Mouse (Mus musculus): ENCODE results near the gene Alg14.

Alg14 gene

DNA sequence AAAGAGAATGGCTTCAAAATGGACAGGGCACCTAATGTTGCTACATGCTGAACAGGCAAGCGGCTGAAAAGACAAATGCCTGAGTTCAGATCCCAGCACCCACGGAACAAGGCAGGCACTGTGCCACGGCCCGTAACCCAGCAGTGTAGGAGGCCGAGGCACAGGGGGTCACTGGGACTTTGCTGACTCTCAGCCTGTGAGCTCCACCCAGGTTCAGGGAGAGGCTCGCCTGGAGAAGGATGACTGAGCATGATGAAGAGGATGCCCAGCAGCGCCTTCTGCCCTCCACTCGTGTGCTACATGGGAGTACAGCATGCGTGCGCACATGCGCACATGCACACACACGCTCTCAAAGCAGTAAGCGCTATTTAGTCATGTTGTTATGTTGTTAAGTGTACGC, 11.9 kb upstream of the Alg14 start:
- no peak for DNase-seq (ENCODE audit: low read depth)

GRCm38 (mm10) chr3:121282998-121283397, 8.6 kb upstream of the Alg14 start, which contains the start of gene Tmem56:
TSS of gene Tmem56 (minus strand) at chr3:121283098.
- DNase-seq (ENCODE audit: low read depth), result no peak

GRCm38 (mm10) chr3:121285219-121285618, 6.4 kb upstream of the Alg14 start:
- no peak for DNase-seq (ENCODE audit: low read depth)

GRCm38 (mm10) chr3:121287151-121287550, 4.4 kb upstream of the Alg14 start:
- DNase-seq (ENCODE audit: low read depth), result no peak

DNA sequence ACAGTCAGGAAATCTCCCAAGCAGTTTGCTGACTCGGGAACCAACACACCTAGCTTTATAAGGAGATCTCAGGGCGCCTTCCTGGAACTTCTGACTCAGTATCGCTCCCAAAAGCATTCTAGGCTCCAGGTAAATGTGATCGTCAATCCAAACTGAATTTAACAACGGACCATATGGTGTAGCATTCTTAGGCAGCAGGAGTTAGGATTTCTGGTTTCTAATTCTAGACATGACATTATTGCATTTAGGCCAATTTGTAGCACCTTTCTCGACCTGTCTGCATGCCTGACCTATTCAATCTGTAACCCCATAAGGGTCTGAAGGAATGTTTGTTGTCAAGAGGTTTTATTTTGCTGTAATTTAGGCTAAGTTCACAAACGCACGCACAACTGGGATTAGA, 892 bp upstream of the Alg14 start:
- no peak for DNase-seq (ENCODE audit: low read depth)

- no peak for DNase-seq (ENCODE audit: low read depth)
These were observed 381 bp upstream of the Alg14 start for GRCm38 (mm10) chr3:121291225-121291559.

- DNase-seq (ENCODE audit: low read depth), result no peak
These were observed 2.6 kb downstream of the Alg14 start for GRCm38 (mm10) chr3:121294200-121294599.

GRCm38 (mm10) chr3:121306641-121307040, 15.1 kb downstream of the Alg14 start:
- DNase-seq (ENCODE audit: low read depth), result peak; percentile 45

DNA sequence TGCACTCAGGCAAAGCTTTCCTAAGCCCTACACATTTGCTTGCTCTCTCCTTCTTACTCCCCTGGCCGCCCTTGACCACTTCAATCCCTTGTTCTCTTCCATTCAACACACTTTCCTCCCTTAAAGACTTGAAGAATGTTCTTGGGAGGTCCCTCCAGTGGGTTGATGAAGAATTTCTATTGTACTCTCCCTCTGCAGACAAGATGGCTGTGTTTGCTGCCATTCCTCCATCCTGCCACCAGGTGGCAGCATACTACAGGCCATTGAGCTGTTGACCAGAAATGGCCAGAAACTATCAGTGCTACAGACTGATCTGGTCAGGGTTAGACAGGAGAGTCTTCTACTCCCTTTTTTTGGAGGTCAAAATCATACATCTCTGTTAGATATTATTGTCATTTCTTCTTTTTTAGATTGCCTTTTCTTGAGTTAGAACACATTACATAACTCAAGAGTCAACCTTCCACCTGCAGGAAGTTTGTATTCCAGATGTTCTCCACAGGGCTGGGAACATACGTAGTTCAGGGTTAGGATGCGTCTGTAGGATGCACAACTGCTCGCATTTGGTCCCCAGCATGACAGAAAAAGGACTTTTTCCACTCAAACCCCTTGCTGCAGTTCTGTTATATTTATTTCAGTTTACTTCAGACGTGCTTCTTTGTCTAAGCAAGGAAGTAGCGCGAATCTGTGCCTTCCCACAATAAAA, 16.1 kb downstream of the Alg14 start:
- DNase-seq (ENCODE audit: low read depth), result peak; percentile 84

DNA sequence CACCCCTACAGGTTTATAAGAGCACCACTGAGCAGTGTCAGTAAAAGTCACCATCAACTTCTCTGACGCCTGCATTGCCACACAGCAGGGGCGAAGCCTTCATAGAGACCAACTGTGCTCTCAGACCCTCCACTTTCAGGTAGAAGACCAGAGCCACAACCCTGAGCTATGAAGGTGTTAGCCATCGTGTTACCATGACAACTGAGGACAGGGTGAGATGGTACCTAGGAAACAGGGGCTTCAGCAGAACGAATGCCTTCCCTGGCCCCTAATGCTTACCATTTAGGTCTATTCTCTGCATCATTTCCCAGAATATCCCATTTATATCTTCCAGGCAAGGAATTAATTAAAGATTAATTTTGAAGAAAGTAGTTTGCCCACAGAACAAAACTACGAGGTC, 17.4 kb downstream of the Alg14 start:
- no peak for DNase-seq (ENCODE audit: low read depth)

- no peak for DNase-seq (ENCODE audit: low read depth)
These were observed 17.9 kb downstream of the Alg14 start for GRCm38 (mm10) chr3:121309429-121309828.

DNA sequence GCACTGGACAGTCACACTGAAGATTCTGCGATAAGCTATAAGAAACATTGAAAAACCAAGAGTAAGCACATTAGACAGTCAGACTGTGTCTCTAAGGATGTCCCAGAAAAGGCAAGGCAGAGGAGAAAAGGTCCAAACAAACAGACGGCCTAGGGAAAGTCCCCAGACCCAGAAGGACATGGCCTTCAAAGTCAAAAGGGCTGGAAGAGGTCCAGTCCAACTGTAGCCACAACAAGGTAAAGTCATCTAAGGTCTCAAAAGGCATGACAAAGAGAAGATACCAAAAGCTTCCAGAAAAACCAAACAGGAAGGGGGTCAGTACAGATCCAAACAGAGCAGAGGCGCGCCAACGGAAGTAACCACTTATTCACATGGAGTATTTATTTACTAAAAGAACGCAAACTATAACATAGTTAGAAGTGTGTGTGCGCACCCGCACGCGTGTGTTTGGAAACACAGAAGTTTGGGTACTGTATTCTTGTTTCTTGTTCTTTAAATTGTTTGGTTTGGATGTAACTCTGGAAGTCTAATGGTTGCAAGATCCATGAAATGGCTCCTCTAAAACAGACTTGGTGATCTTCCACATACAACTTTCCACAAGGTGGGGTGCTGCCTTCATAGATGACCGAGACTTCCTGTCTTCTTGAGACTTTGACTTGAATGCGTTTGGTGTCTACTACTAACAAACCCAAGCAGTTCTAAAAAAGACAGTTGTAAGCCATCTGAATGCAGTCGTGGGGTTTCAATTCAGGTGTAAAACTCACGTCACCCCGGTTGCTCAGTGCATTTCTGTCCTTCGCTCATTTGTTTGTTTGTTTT, 18.5 kb downstream of the Alg14 start:
- DNase-seq (ENCODE audit: low read depth), result peak; percentile 42

DNA sequence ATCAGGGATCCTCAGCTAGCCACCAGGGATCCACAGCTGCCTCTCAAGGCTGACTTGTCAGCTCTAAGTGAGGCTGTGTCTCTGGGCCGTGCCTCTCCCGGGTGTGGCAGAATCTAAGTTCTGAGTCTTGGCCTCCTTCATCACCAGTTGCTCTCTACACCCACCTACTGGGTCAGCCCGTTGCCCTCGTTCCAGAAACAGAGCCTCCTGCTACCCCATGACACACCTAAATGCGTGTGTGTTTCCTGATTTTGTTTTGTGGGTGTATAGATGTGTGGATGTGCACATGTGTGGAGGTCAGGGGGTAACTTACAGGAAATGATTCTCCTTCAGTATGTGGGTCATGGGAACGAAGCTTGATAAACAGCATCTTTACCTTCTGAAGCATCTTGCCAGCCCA, 20.9 kb downstream of the Alg14 start:
- DNase-seq (ENCODE audit: low read depth), result peak; percentile 51

GRCm38 (mm10) chr3:121312979-121313378, 21.4 kb downstream of the Alg14 start:
- no peak for DNase-seq (ENCODE audit: low read depth)

DNA sequence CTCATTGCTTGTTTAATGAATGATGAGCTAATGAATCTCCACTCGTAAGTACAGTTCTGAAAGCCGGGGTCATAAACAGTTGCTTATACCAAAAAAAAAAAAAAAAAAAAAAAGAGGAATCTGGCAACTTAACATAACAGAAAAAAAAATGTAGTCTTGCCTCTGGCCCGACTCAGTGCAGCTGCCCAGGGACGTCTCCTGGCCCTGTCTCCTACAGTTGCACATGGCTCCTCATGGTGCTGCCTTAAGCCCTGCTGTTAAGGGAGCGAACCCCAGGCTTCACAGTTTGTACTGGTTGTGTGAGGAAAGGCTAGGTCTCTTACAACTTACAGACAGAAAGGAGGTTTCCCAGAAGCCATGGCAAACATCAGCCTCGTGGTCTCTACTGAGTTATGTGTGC, 22.6 kb downstream of the Alg14 start:
- no peak for DNase-seq (ENCODE audit: low read depth)

- no peak for DNase-seq (ENCODE audit: low read depth)
These were observed 23.9 kb downstream of the Alg14 start for GRCm38 (mm10) chr3:121315498-121315897.

- no peak for DNase-seq (ENCODE audit: low read depth)
These were observed 28.3 kb downstream of the Alg14 start for GRCm38 (mm10) chr3:121319906-121320305.

DNA sequence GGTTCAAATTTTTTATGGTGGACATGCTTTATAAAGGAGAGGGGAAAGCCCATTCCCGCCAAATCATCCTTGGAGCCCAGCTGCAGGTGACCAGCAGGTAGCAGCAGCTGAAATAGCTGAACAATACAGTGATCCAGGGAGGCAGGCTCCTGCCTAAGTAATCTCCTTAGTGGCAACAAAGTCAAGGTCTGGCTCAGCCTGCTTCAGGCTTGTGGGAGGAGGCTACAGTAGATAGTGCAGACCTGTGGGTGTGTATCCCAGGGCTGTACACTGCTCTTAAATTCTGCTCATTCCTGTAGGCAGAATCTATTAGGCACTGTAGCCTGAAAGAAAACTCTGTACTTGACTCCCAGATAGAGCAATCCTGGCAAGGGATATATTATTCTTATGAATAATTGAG, 29.3 kb downstream of the Alg14 start:
- DNase-seq (ENCODE audit: low read depth), result no peak

DNA sequence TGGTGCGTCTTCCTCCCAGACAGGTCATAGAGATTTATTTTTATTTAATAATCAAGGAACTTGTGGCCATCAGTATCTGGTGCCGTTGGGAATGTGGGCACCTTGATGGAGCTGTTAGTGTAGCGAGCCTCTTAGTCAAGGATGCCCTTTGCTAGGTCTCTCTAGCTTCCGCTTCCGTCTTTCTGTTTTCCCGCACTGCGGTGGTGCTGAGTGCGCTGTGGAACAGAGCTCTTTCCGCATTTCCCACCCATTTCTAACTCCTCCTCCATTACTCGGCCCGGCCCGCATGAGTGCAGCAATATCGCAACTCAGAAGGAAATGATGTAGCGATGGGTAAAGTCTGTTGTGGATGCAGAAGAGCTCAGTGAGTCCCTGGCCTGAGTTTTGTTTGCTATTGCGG, 31.8 kb downstream of the Alg14 start:
- no peak for DNase-seq (ENCODE audit: low read depth)

DNA sequence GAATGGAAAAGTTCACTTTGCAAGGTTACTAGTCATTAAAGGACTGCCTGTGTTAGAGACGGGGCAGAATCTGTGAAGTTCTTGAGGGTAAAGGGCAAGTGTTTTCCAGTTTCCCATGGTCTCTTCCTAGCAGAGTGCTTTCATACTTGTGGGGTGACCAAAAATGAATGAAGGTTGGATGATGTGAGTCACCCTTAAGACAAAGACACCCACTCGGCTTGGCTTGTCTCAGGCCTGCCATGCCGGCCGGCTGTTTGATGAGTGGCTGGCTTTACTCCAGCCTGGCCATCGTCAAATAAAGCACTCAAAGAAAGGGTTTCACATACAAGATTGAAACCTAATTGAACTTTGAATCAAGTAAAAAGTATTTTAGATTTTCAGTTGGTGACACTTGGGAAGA, 35.8 kb downstream of the Alg14 start:
- DNase-seq (ENCODE audit: low read depth), result no peak

- no peak for DNase-seq (ENCODE audit: low read depth)
These were observed 38.1 kb downstream of the Alg14 start for GRCm38 (mm10) chr3:121329647-121330046.

GRCm38 (mm10) chr3:121330244-121330646, 38.7 kb downstream of the Alg14 start:
- DNase-seq (ENCODE audit: low read depth), result peak; percentile 65

DNA sequence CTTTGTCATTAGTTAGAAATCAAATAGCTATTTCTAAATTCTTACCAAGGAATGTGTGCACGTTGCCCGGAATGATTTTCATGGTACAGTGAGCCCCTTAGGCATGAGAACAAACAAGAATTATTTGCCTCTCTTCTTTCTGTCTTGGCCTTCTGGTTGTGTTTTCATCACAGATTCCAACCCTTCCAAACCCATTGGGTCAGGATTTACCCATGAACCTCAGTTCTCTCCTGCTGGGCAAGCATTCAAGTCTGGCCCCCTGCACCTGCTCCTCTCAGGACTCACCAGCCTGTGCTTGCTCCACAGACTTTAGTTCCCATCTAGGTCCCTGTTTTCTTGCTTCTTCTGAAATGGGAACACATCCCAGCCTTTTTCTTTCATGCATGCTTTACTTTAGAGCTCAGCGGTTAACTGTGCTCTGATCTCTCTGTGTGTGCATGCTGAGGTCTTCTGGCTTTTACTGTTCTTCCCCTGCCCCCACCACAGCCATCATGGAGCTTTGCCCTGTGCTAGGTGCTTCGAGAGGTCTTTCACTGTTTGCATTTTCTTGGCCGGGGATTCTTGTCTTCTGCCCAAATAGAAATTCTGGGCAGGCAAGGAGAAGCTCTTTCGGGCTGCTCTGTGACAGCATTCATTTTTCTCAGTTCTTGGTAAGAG, 44.8 kb downstream of the Alg14 start:
- no peak for DNase-seq (ENCODE audit: low read depth)
